Comparison of ENCODE assay signal across 8 mouse cellular contexts in genomic region chr1:179960543-179960876, GRCm38 (mm10). TPM values are rescaled to one million over a fixed set of nuclear protein-coding genes. Genes with fewer than 3 reads are reported as not detected.
DNase-seq lines count a peak whose midpoint lies in the region; ATAC-seq and TF ChIP-seq lines count a peak whose summit lies in the region.

No protein-coding gene starts in this region.

- WGBS in heart, embryonic 15.5 days, result 0% methylated on average over 9 of the region's 9 CpGs
- under 1% methylated on average over 9 of the region's 9 CpGs for WGBS in forebrain, postnatal 0 days
- 3% methylated on average over 9 of the region's 9 CpGs for WGBS in macrophage (ENCODE audit: missing documents)

- no peaks in the 10 kb centered on the region for H3K9me3 ChIP-seq in heart, embryonic 15.5 days (replicated peaks)
- no peaks in the 10 kb centered on the region for H3K9me3 ChIP-seq in G1E (replicated peaks)
- no peaks in the 10 kb centered on the region for H3K9me3 ChIP-seq in forebrain, postnatal 0 days (ENCODE audit: low read length)

- DNase-seq in heart, postnatal 36 days, result no peak
- DNase-seq in G1E (ENCODE audit: low spot score), result no peak
- no peak for DNase-seq in forebrain, postnatal 0 days
- no peak for DNase-seq in cerebellum, postnatal 36 days
- no peak for DNase-seq in kidney, postnatal 25 days

- peak overlapping the region; percentile 95 for H3K27ac ChIP-seq in heart, embryonic 15.5 days
- peak overlapping the region; percentile 98 for H3K27ac ChIP-seq in forebrain, postnatal 0 days (ENCODE audit: low read depth, low read length)
- H3K27ac ChIP-seq in macrophage, result no peak overlapping the region

- intact Hi-C loops in heart, postnatal 36 days (cut with DNase I), result loop anchor here (2.0 to 5.0 kb wide), 2 partner anchors 62 to 102 kb away; no protein-coding TSS in a partner anchor

- H3K36me3 ChIP-seq in heart, embryonic 15.5 days, result no peaks in the 10 kb centered on the region
- H3K36me3 ChIP-seq in G1E (replicated peaks), result no peaks in the 10 kb centered on the region
- H3K36me3 ChIP-seq in forebrain, postnatal 0 days (ENCODE audit: insufficient read depth), result no peaks in the 10 kb centered on the region
- H3K36me3 ChIP-seq in macrophage (ENCODE audit: inconsistent target), result no peaks in the 10 kb centered on the region

- H3K4me3 ChIP-seq in heart, embryonic 15.5 days, result peak overlapping the region; percentile 90
- H3K4me3 ChIP-seq in G1E (ENCODE audit: low read depth, low read length) (peak overlapping the region; percentile 83), macrophage (ENCODE audit: inconsistent target) (peak overlapping the region; percentile 40)
- peak overlapping the region; percentile 89 for H3K4me3 ChIP-seq in forebrain, postnatal 0 days (ENCODE audit: low read depth, low read length)

- H3K4me1 ChIP-seq in heart, embryonic 15.5 days (replicated peaks), result peaks cover 25% of the 10 kb centered on the region
- H3K4me1 ChIP-seq in G1E (ENCODE audit: insufficient read depth, low read depth, low read length), result peaks cover 26% of the 10 kb centered on the region
- H3K4me1 ChIP-seq in forebrain, postnatal 0 days (ENCODE audit: insufficient read depth), result peaks cover 11% of the 10 kb centered on the region

- H3K4me2 ChIP-seq in heart, embryonic 15.5 days, result peak overlapping the region; percentile 81
- peak overlapping the region; percentile 80 for H3K4me2 ChIP-seq in forebrain, postnatal 0 days (ENCODE audit: low read depth)

- H3K9ac ChIP-seq in heart, embryonic 15.5 days, result peak overlapping the region; percentile 98
- peak overlapping the region; percentile 92 for H3K9ac ChIP-seq in forebrain, postnatal 0 days

- TF ChIP-seq CTCF in G1E (IDR thresholded peaks at IDR 0.05; ENCODE audit: low read depth, low read length), result no peak
- no peak for TF ChIP-seq CTCF in forebrain, postnatal 0 days (IDR thresholded peaks at IDR 0.05; ENCODE audit: low read depth)

- no peaks in the 10 kb centered on the region for H3K27me3 ChIP-seq in heart, embryonic 15.5 days
- H3K27me3 ChIP-seq in G1E (ENCODE audit: insufficient read depth, low read length), result peaks cover 5% of the 10 kb centered on the region; the same call in 1 of the 2 replicates
- H3K27me3 ChIP-seq in forebrain, postnatal 0 days (ENCODE audit: insufficient read depth, low read length), result no peaks in the 10 kb centered on the region

- no peak for ATAC-seq in heart, embryonic 15.5 days (replicated peaks; ENCODE audit: insufficient number of reproducible peaks, insufficient read depth, low FRiP score, low read depth)
- no peak for ATAC-seq in G1E (ENCODE audit: extremely low read depth, insufficient number of reproducible peaks, low FRiP score, poor library complexity, severe bottlenecking)
- no peak for ATAC-seq in forebrain, postnatal 0 days
- ATAC-seq in granulocyte monocyte progenitor cell, adult 5-6 weeks (replicated peaks; ENCODE audit: poor library complexity, severe bottlenecking), result no peak

- H3K79me2 ChIP-seq in macrophage (ENCODE audit: inconsistent target), result no peaks in the 10 kb centered on the region

RNA-seq across cellular contexts. Expression of gene Cdc42bpa, which starts 0.2 kb away (rescaled TPM):
- polyA plus RNA-seq in heart, embryonic 15.5 days (2015; fragmentation: Nextera tagmentation; extraction: Ambion mirVana), result 11.4 and 12.6 TPM in 2 replicates
- 10 to 100 TPM; 41.1 to 43.4 TPM for total RNA-seq in heart, postnatal 36 days (2021)
- total RNA-seq in G1E (2014; fragmentation: Nextera tagmentation) (50.3 and 90.0 TPM in 2 replicates), G1E (2017) (22.9 and 28.2 TPM in 2 replicates)
- polyA plus RNA-seq in G1E (2012) (8.2 and 8.3 TPM in 2 replicates), macrophage (2018) (1.2 to 3.6 TPM (median 3.3 TPM) in 3 replicates)
- 92.9 and 111 TPM in 2 replicates for total RNA-seq in forebrain, postnatal 0 days (2014; rRNA removed)
- 14.0 and 25.2 TPM in 2 replicates for polyA plus RNA-seq in forebrain, postnatal 0 days (2015; fragmentation: Nextera tagmentation; extraction: Ambion mirVana)
- 10 to 100 TPM; 13.1 to 56.4 (median 26.7) TPM for total RNA-seq in macrophage (2018; cell fraction: chromatin; rRNA removed)
- total RNA-seq in macrophage (2018; cell fraction: cytosol; rRNA removed), result 1 to 10 TPM; 1.4 to 4.6 (median 3.3) TPM
- 10 to 100 TPM in 15 of 26 experiments, 1 to 10 TPM in 11; 5.4 to 27.4 (median 11.0) TPM for total RNA-seq in macrophage (2018; cell fraction: nucleus; rRNA removed)
- total RNA-seq in granulocyte monocyte progenitor cell, adult 5-6 weeks (2014; fragmentation: Nextera tagmentation), result 6.7 and 9.3 TPM in 2 replicates
- 3.7 and 5.5 TPM in 2 replicates for total RNA-seq in granulocyte monocyte progenitor cell, adult 5-6 weeks (2017)

Comparison
In these comparisons a context has a peak if more than half of its experiments do, and no peak if none do; other contexts are left out.
1. H3K4me3 ChIP-seq: peak in every context shown above with its lines; median percentile 90 in heart, embryonic 15.5 days; 89 in forebrain, postnatal 0 days; 83 in G1E; 40 in macrophage.